In the genomic region with DNA sequence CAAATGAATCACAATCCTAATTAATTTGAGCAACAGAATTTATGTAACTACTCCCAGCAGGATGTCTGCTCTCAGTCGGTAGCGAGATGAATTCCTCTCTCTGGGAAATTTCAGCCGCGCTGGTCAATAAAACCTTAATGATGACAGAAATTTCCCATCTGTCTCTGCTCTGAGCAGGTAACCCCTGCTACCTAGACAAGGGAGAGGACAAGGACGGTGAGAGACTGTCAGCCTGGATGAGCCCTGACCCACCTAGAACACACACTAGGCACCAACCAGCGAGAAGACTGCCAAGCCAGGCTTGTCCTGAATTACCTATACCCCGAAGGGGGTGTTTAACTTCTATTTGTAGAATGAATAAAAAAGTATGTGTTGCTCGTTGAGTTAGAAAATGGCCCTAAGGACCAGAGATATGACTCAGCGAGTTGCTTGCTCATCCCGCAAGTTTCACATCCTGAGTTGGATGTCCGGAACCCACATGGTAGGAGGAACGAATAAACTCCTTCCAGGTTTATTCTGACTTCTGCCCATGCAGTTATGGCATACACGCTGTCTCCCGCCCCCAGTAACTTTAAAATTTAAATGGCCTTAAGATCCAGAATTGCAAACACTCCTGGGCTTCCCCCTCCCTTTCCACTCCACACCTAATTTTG, we compare ENCODE assay signal across 8 mouse cellular contexts.
A peak's percentile ranks its signal among the peaks of the same experiment; 100 is the strongest.
DNase-seq lines count a peak whose midpoint lies in the region; ATAC-seq lines count a peak whose summit lies in the region.

No protein-coding gene starts in this region.

- H3K4me1 ChIP-seq in kidney, embryonic 14.5 days (ENCODE audit: control insufficient read depth, insufficient read depth, low read length): peaks cover 7% of the 10 kb centered on the region; the same call in 1 of the 2 replicates
- H3K4me1 ChIP-seq in embryonic facial prominence, embryonic 12.5 days: peaks cover 5% of the 10 kb centered on the region; the same call in 1 of the 2 replicates
- peaks cover 32% of the 10 kb centered on the region for H3K4me1 ChIP-seq in hindbrain, embryonic 15.5 days (replicated peaks)
- peaks cover 15% of the 10 kb centered on the region for H3K4me1 ChIP-seq in midbrain, embryonic 16.5 days (ENCODE audit: control insufficient read depth, insufficient read depth, low read length)

- no peaks in the 10 kb centered on the region for H3K9me3 ChIP-seq in kidney, embryonic 14.5 days (ENCODE audit: control insufficient read depth, low read length)
- H3K9me3 ChIP-seq in embryonic facial prominence, embryonic 12.5 days: no peaks in the 10 kb centered on the region
- H3K9me3 ChIP-seq in hindbrain, embryonic 15.5 days: no peaks in the 10 kb centered on the region
- H3K9me3 ChIP-seq in midbrain, embryonic 16.5 days (replicated peaks; ENCODE audit: control insufficient read depth, low read length, poor library complexity, severe bottlenecking): no peaks in the 10 kb centered on the region

- H3K4me2 ChIP-seq in kidney, embryonic 14.5 days (replicated peaks; ENCODE audit: low read depth, low read length): peak overlapping the region; percentile 75
- peak overlapping the region; percentile 64 for H3K4me2 ChIP-seq in embryonic facial prominence, embryonic 12.5 days (replicated peaks)
- peak overlapping the region; percentile 68 for H3K4me2 ChIP-seq in hindbrain, embryonic 15.5 days
- peak overlapping the region; percentile 70 for H3K4me2 ChIP-seq in midbrain, embryonic 16.5 days (ENCODE audit: low read length)

- no peaks in the 10 kb centered on the region for H3K27me3 ChIP-seq in kidney, embryonic 14.5 days (ENCODE audit: control insufficient read depth, insufficient read depth, low read length)
- H3K27me3 ChIP-seq in embryonic facial prominence, embryonic 12.5 days: no peaks in the 10 kb centered on the region
- no peaks in the 10 kb centered on the region for H3K27me3 ChIP-seq in hindbrain, embryonic 15.5 days
- H3K27me3 ChIP-seq in midbrain, embryonic 16.5 days (ENCODE audit: control insufficient read depth, insufficient read depth, low read depth, low read length): no peaks in the 10 kb centered on the region

- H3K9ac ChIP-seq in kidney, embryonic 14.5 days (ENCODE audit: low read depth, low read length): peak overlapping the region; percentile 62
- peak overlapping the region; percentile 17; the same call in 1 of the 2 replicates for H3K9ac ChIP-seq in embryonic facial prominence, embryonic 12.5 days
- peak overlapping the region; percentile 49 for H3K9ac ChIP-seq in hindbrain, embryonic 15.5 days
- peak overlapping the region; percentile 62; the same call in 1 of the 2 replicates for H3K9ac ChIP-seq in midbrain, embryonic 16.5 days (ENCODE audit: low read depth, low read length)

- 48% methylated on average over 14 of the region's 14 CpGs for WGBS in kidney, embryonic 14.5 days
- 47% methylated on average over 14 of the region's 14 CpGs for WGBS in embryonic facial prominence, embryonic 12.5 days
- WGBS in hindbrain, embryonic 15.5 days: 41% methylated on average over 14 of the region's 14 CpGs
- WGBS in midbrain, embryonic 16.5 days: 49% methylated on average over 14 of the region's 14 CpGs

- no peak for DNase-seq in kidney, adult 8-10 months
- no peak for DNase-seq in B cell, adult 2 months
- DNase-seq in kidney, postnatal 14 days: no peak
- DNase-seq in urinary bladder, adult 2 months (ENCODE audit: low spot score): no peak

- no peak for ATAC-seq in kidney, embryonic 14.5 days (ENCODE audit: low FRiP score, low TSS enrichment)
- ATAC-seq in embryonic facial prominence, embryonic 12.5 days (ENCODE audit: insufficient number of reproducible peaks, insufficient read depth, low FRiP score, low TSS enrichment): no peak
- peak; percentile 54; the same call in 1 of the 2 replicates for ATAC-seq in hindbrain, embryonic 15.5 days (ENCODE audit: low FRiP score, low read depth)
- ATAC-seq in midbrain, embryonic 16.5 days: peak; percentile 76

- H3K27ac ChIP-seq in kidney, embryonic 14.5 days (ENCODE audit: low read depth, low read length): no peak overlapping the region
- no peak overlapping the region for H3K27ac ChIP-seq in embryonic facial prominence, embryonic 12.5 days
- H3K27ac ChIP-seq in hindbrain, embryonic 15.5 days (replicated peaks): peak overlapping the region; percentile 82
- H3K27ac ChIP-seq in midbrain, embryonic 16.5 days (ENCODE audit: low read length): peak overlapping the region; percentile 86

- H3K36me3 ChIP-seq in kidney, embryonic 14.5 days (ENCODE audit: control insufficient read depth, insufficient read depth, low read length): no peaks in the 10 kb centered on the region
- no peaks in the 10 kb centered on the region for H3K36me3 ChIP-seq in embryonic facial prominence, embryonic 12.5 days
- no peaks in the 10 kb centered on the region for H3K36me3 ChIP-seq in hindbrain, embryonic 15.5 days
- H3K36me3 ChIP-seq in midbrain, embryonic 16.5 days (ENCODE audit: control insufficient read depth, insufficient read depth, low read length): no peaks in the 10 kb centered on the region

- peak overlapping the region; percentile 47 for H3K4me3 ChIP-seq in kidney, embryonic 14.5 days (ENCODE audit: low read length)
- peak overlapping the region; percentile 41 for H3K4me3 ChIP-seq in embryonic facial prominence, embryonic 12.5 days
- H3K4me3 ChIP-seq in hindbrain, embryonic 15.5 days: peak overlapping the region; percentile 42
- H3K4me3 ChIP-seq in midbrain, embryonic 16.5 days (ENCODE audit: low read depth, low read length): peak overlapping the region; percentile 41

Comparison
In these comparisons a context has a peak if more than half of its experiments do, and no peak if none do; other contexts are left out.
1. ATAC-seq: peak in hindbrain, embryonic 15.5 days (single experiment) and midbrain, embryonic 16.5 days (single experiment); none in kidney, embryonic 14.5 days (single experiment) and embryonic facial prominence, embryonic 12.5 days (single experiment).
2. H3K27ac ChIP-seq: peak in hindbrain, embryonic 15.5 days (single experiment) and midbrain, embryonic 16.5 days (single experiment); none in kidney, embryonic 14.5 days (single experiment) and embryonic facial prominence, embryonic 12.5 days (single experiment).
3. Peak in every context shown above with its lines, with median percentiles within 50 percentile points of each other: H3K4me2 ChIP-seq, H3K4me3 ChIP-seq and H3K9ac ChIP-seq.